Mouse (Mus musculus) hindbrain, embryonic 13.5 days (tissue): Measurements from ENCODE around the gene Prrg2. TPM values are rescaled to one million over a fixed set of nuclear protein-coding genes. Genes with fewer than 3 reads are reported as not detected.
"Not testable (repeated sequence)": the region's sequence is repeated elsewhere in the genome, so short reads cannot be mapped to it uniquely, and the experiment has no call there.

Experiments used
- ATAC-seq: fragments of 200-750 bp; cut with Nextera tagmentation; 2 replicates; pipeline ENCODE4 v1.8.0; 2017; ENCODE audit warnings: moderate TSS enrichment; ENCODE audit not compliant: low FRiP score
- H3K27ac ChIP-seq: fragments of 300-500 bp; sonication (generic); 2 replicates; pipeline ENCODE4 v1.5.1; 2015; ENCODE audit warnings: inconsistent platforms, mild to moderate bottlenecking, moderate library complexity
- H3K27me3 ChIP-seq: fragments of 300-500 bp; sonication (generic); 2 replicates; pipeline ENCODE4 v1.6.1; 2015; ENCODE audit warnings: mild to moderate bottlenecking, inconsistent platforms
- H3K36me3 ChIP-seq: fragments of 300-500 bp; sonication (generic); 2 replicates; pipeline ENCODE4 v1.6.1; 2015; ENCODE audit warnings: mild to moderate bottlenecking, inconsistent platforms
- H3K4me1 ChIP-seq: fragments of 300-500 bp; sonication (generic); replicated peaks from 2 replicates; pipeline ENCODE4 v1.6.1; 2015; ENCODE audit warnings: inconsistent platforms
- H3K4me2 ChIP-seq: fragments of 300-500 bp; sonication (generic); 2 replicates; pipeline ENCODE4 v1.6.1; 2015; ENCODE audit warnings: inconsistent platforms, mild to moderate bottlenecking, moderate library complexity
- H3K4me3 ChIP-seq: fragments of 300-500 bp; sonication (generic); 2 replicates; pipeline ENCODE4 v1.5.1; 2015; ENCODE audit warnings: mild to moderate bottlenecking, inconsistent platforms
- H3K9ac ChIP-seq: fragments of 300-500 bp; sonication (generic); 2 replicates; pipeline ENCODE4 v1.6.1; 2015; ENCODE audit warnings: mild to moderate bottlenecking, inconsistent platforms
- H3K9me3 ChIP-seq: fragments of 300-500 bp; sonication (generic); 2 replicates; pipeline ENCODE4 v1.6.1; 2016; ENCODE audit warnings: inconsistent platforms
- WGBS: fragments of 180-500 bp; shearing (Covaris S2); methylation state at CpG from one replicate; pipeline ENCODE4 v1.1.7; 2015; 5-methylcytosine and 5-hydroxymethylcytosine counted together
- polyA plus RNA-seq: library from polyadenylated mRNA; unstranded; fragments of >200 nt; fragmentation: Nextera tagmentation; extraction: Ambion mirVana; gene quantifications from 2 replicates; pipeline ENCODE4 v1.2.1, GENCODE M21; 2015

Gene Prrg2
- polyA plus RNA-seq = 14.8 and 17.1 TPM in 2 replicates

GRCm38 (mm10) chr7:45062239-45062835 is at the start of gene Prrg2, which contains the start of gene Nosip:
TSS of gene Prrg2 (minus strand) at chr7:45062677.
TSS of gene Nosip (plus strand) at chr7:45062429.
- H3K36me3 ChIP-seq = no peaks in the 10 kb centered on the region
- peaks cover 48% of the 10 kb centered on the region for H3K4me1 ChIP-seq
- no peaks in the 10 kb centered on the region for H3K27me3 ChIP-seq
- peak within 1 kb of the TSS; percentile 61 for H3K4me2 ChIP-seq
- peak within 1 kb of the TSS; percentile 50 for H3K4me3 ChIP-seq
- WGBS = under 1% methylated on average over 31 of the region's 31 CpGs
- H3K27ac ChIP-seq = peak within 1 kb of the TSS; percentile 88
- peak; percentile 89 for ATAC-seq
- peak within 1 kb of the TSS; percentile 61 for H3K9ac ChIP-seq
- H3K9me3 ChIP-seq = no peaks in the 10 kb centered on the region

- 74% methylated on average over 2 of the region's 2 CpGs for WGBS
- no peaks in the 10 kb centered on the region for H3K36me3 ChIP-seq
- no peaks in the 10 kb centered on the region for H3K27me3 ChIP-seq
- no peaks in the 10 kb centered on the region for H3K4me1 ChIP-seq
- no peak overlapping the region for H3K27ac ChIP-seq
- no peak overlapping the region for H3K4me3 ChIP-seq
- no peak overlapping the region for H3K9ac ChIP-seq
- no peak for ATAC-seq
- no peaks in the 10 kb centered on the region for H3K9me3 ChIP-seq
- no peak overlapping the region for H3K4me2 ChIP-seq
Measured at GRCm38 (mm10) chr7:45111940-45112339, 49.5 kb upstream of the Prrg2 start.

GRCm38 (mm10) chr7:45110089-45110488 is 47.6 kb upstream of the Prrg2 start:
- H3K9me3 ChIP-seq, ATAC-seq, H3K4me3 ChIP-seq, H3K36me3 ChIP-seq, H3K4me1 ChIP-seq, H3K27ac ChIP-seq, H3K9ac ChIP-seq, H3K27me3 ChIP-seq, H3K4me2 ChIP-seq: not testable (repeated sequence)
- 91% methylated on average over 4 of the region's 4 CpGs for WGBS

GRCm38 (mm10) chr7:45107052-45107645 is 44.7 kb upstream of the Prrg2 start:
- H3K27ac ChIP-seq = no peak overlapping the region
- H3K36me3 ChIP-seq = no peaks in the 10 kb centered on the region
- no peaks in the 10 kb centered on the region for H3K9me3 ChIP-seq
- no peaks in the 10 kb centered on the region for H3K27me3 ChIP-seq
- peaks cover 4% of the 10 kb centered on the region; the same call in 1 of the 2 replicates for H3K4me1 ChIP-seq
- no peak overlapping the region for H3K9ac ChIP-seq
- 52% methylated on average over 5 of the region's 5 CpGs for WGBS
- H3K4me3 ChIP-seq = no peak overlapping the region
- no peak for ATAC-seq
- no peak overlapping the region for H3K4me2 ChIP-seq

GRCm38 (mm10) chr7:45106441-45106840 is 44.0 kb upstream of the Prrg2 start:
- Histone ChIP-seq H3K27me3 (no peaks in the 10 kb centered on the region), H3K36me3 (no peaks in the 10 kb centered on the region), H3K4me1 (peaks cover 4% of the 10 kb centered on the region; the same call in 1 of the 2 replicates), H3K27ac (no peak overlapping the region), H3K9me3 (no peaks in the 10 kb centered on the region), H3K4me3 (no peak overlapping the region), H3K4me2 (no peak overlapping the region), H3K9ac (no peak overlapping the region)
- no peak for ATAC-seq
- WGBS = 19% methylated on average over 6 of the region's 6 CpGs

GRCm38 (mm10) chr7:45105491-45105890 is 43.0 kb upstream of the Prrg2 start:
- no peaks in the 10 kb centered on the region for H3K27me3 ChIP-seq
- H3K9me3 ChIP-seq = no peaks in the 10 kb centered on the region
- WGBS = 81% methylated on average over 8 of the region's 8 CpGs
- H3K4me2 ChIP-seq = no peak overlapping the region
- ATAC-seq = no peak
- H3K4me1 ChIP-seq = peaks cover 4% of the 10 kb centered on the region; the same call in 1 of the 2 replicates
- no peak overlapping the region for H3K27ac ChIP-seq
- H3K4me3 ChIP-seq = no peak overlapping the region
- H3K36me3 ChIP-seq = no peaks in the 10 kb centered on the region
- H3K9ac ChIP-seq = no peak overlapping the region

GRCm38 (mm10) chr7:45104941-45105340 is 42.5 kb upstream of the Prrg2 start:
- H3K27ac ChIP-seq = no peak overlapping the region

GRCm38 (mm10) chr7:45103652-45104180 is 41.2 kb upstream of the Prrg2 start, which contains the start of gene Fcgrt:
TSS of gene Fcgrt (minus strand) at chr7:45103851.
- H3K9ac ChIP-seq = peak within 1 kb of the TSS; percentile 24; the same call in 1 of the 2 replicates

More at GRCm38 (mm10) chr7:45104941-45105340, 42.5 kb upstream of the Prrg2 start:
- no peaks in the 10 kb centered on the region for H3K27me3 ChIP-seq
- H3K36me3 ChIP-seq = no peaks in the 10 kb centered on the region
- no peak for ATAC-seq
- H3K4me3 ChIP-seq = no peak overlapping the region
- H3K4me1 ChIP-seq = peaks cover 4% of the 10 kb centered on the region; the same call in 1 of the 2 replicates
- H3K9me3 ChIP-seq = no peaks in the 10 kb centered on the region
- 83% methylated on average over 5 of the region's 5 CpGs for WGBS
- H3K9ac ChIP-seq = no peak overlapping the region
- H3K4me2 ChIP-seq = no peak overlapping the region

GRCm38 (mm10) chr7:45102940-45103585 is 40.6 kb upstream of the Prrg2 start:
- no peaks in the 10 kb centered on the region for H3K9me3 ChIP-seq
- peaks cover 4% of the 10 kb centered on the region; the same call in 1 of the 2 replicates for H3K4me1 ChIP-seq
- H3K27ac ChIP-seq = no peak overlapping the region
- H3K9ac ChIP-seq = peak overlapping the region; percentile 24; the same call in 1 of the 2 replicates
- WGBS = 80% methylated on average over 9 of the region's 9 CpGs
- peak overlapping the region; percentile 9; the same call in 1 of the 2 replicates for H3K4me3 ChIP-seq
- no peak overlapping the region for H3K4me2 ChIP-seq
- ATAC-seq = no peak
- H3K27me3 ChIP-seq = no peaks in the 10 kb centered on the region
- H3K36me3 ChIP-seq = no peaks in the 10 kb centered on the region

More at GRCm38 (mm10) chr7:45103652-45104180, 41.2 kb upstream of the Prrg2 start, which contains the start of gene Fcgrt:
- H3K27ac ChIP-seq = no peak within 1 kb of the TSS
- H3K27me3 ChIP-seq = no peaks in the 10 kb centered on the region
- no peaks in the 10 kb centered on the region for H3K36me3 ChIP-seq
- peak within 1 kb of the TSS; percentile 9; the same call in 1 of the 2 replicates for H3K4me3 ChIP-seq
- ATAC-seq = no peak
- no peaks in the 10 kb centered on the region for H3K9me3 ChIP-seq
- H3K4me2 ChIP-seq = no peak within 1 kb of the TSS
- 76% methylated on average over 7 of the region's 7 CpGs for WGBS
- H3K4me1 ChIP-seq = peaks cover 4% of the 10 kb centered on the region; the same call in 1 of the 2 replicates

- ATAC-seq = no peak
- Histone ChIP-seq H3K36me3 (no peaks in the 10 kb centered on the region), H3K27ac (no peak overlapping the region), H3K27me3 (no peaks in the 10 kb centered on the region), H3K4me2 (no peak overlapping the region), H3K9me3 (no peaks in the 10 kb centered on the region), H3K4me3 (no peak overlapping the region), H3K9ac (no peak overlapping the region), H3K4me1 (peaks cover 4% of the 10 kb centered on the region; the same call in 1 of the 2 replicates)
- WGBS = 87% methylated on average over 11 of the region's 11 CpGs
Measured at GRCm38 (mm10) chr7:45102441-45102840, 40.0 kb upstream of the Prrg2 start.

GRCm38 (mm10) chr7:45100046-45100445 is 37.6 kb upstream of the Prrg2 start:
- Histone ChIP-seq H3K27me3 (no peaks in the 10 kb centered on the region), H3K9ac (no peak overlapping the region), H3K4me3 (no peak overlapping the region), H3K4me1 (no peaks in the 10 kb centered on the region), H3K4me2 (no peak overlapping the region), H3K36me3 (no peaks in the 10 kb centered on the region), H3K27ac (no peak overlapping the region), H3K9me3 (no peaks in the 10 kb centered on the region)
- WGBS = 93% methylated on average over 6 of the region's 6 CpGs
- ATAC-seq = no peak
